Mouse (Mus musculus) hindbrain, embryonic 16.5 days (tissue): ENCODE results near the gene Mfap1a. TPM values are rescaled to one million over a fixed set of nuclear protein-coding genes. Genes with fewer than 3 reads are reported as not detected.

Experiments
- ATAC-seq: fragments of 200-750 bp; cut with Nextera tagmentation; 2 replicates; pipeline ENCODE4 v1.8.0; 2017; ENCODE audit warnings: moderate TSS enrichment, moderate library complexity
- H3K27ac ChIP-seq: fragments of 300-500 bp; sonication (generic); 2 replicates; pipeline ENCODE4 v1.5.1; 2014; ENCODE audit warnings: low read depth, mild to moderate bottlenecking, control low read depth, low read length, moderate library complexity
- H3K27me3 ChIP-seq: fragments of 300-500 bp; sonication (generic); replicated peaks from 2 replicates; pipeline ENCODE4 v1.6.1; 2014; ENCODE audit warnings: low read length; ENCODE audit not compliant: control insufficient read depth, insufficient read depth
- H3K36me3 ChIP-seq: fragments of 300-500 bp; sonication (generic); 2 replicates; pipeline ENCODE4 v1.6.1; 2014; ENCODE audit warnings: mild to moderate bottlenecking, low read length, moderate library complexity, mixed read lengths; ENCODE audit not compliant: control insufficient read depth, insufficient read depth
- H3K4me1 ChIP-seq: fragments of 300-500 bp; sonication (generic); 2 replicates; pipeline ENCODE4 v1.6.1; 2014; ENCODE audit warnings: low read depth, low read length; ENCODE audit not compliant: control insufficient read depth, insufficient read depth
- H3K4me2 ChIP-seq: fragments of 300-500 bp; sonication (generic); 2 replicates; pipeline ENCODE4 v1.6.1; 2014; ENCODE audit warnings: mild to moderate bottlenecking, low read length, control low read depth, moderate library complexity
- H3K4me3 ChIP-seq: fragments of 300-500 bp; sonication (generic); 2 replicates; pipeline ENCODE4 v1.5.1; 2014; ENCODE audit warnings: mild to moderate bottlenecking, low read length, control low read depth, moderate library complexity
- H3K9ac ChIP-seq: fragments of 300-500 bp; sonication (generic); 2 replicates; pipeline ENCODE4 v1.6.1; 2014; ENCODE audit warnings: low read depth, mild to moderate bottlenecking, control low read depth, low read length, moderate library complexity
- H3K9me3 ChIP-seq: fragments of 300-500 bp; sonication (generic); 2 replicates; pipeline ENCODE4 v1.6.1; 2014; ENCODE audit warnings: mild to moderate bottlenecking, low read length, moderate library complexity; ENCODE audit not compliant: control insufficient read depth
- WGBS: fragments of 180-500 bp; shearing (Covaris S2); extraction: QIAGEN DNeasy Blood & Tissue Kit; methylation state at CpG from one replicate; pipeline ENCODE4 v1.1.7; 2014; 5-methylcytosine and 5-hydroxymethylcytosine counted together
- polyA plus RNA-seq: library from polyadenylated mRNA; unstranded; fragments of >200 nt; fragmentation: Nextera tagmentation; extraction: Ambion mirVana; gene quantifications from 2 replicates; pipeline ENCODE4 v1.2.1, GENCODE M21; 2015

The Mfap1a gene
- polyA plus RNA-seq, 1 experiment from 2014 or later, result 28.4 TPM

DNA sequence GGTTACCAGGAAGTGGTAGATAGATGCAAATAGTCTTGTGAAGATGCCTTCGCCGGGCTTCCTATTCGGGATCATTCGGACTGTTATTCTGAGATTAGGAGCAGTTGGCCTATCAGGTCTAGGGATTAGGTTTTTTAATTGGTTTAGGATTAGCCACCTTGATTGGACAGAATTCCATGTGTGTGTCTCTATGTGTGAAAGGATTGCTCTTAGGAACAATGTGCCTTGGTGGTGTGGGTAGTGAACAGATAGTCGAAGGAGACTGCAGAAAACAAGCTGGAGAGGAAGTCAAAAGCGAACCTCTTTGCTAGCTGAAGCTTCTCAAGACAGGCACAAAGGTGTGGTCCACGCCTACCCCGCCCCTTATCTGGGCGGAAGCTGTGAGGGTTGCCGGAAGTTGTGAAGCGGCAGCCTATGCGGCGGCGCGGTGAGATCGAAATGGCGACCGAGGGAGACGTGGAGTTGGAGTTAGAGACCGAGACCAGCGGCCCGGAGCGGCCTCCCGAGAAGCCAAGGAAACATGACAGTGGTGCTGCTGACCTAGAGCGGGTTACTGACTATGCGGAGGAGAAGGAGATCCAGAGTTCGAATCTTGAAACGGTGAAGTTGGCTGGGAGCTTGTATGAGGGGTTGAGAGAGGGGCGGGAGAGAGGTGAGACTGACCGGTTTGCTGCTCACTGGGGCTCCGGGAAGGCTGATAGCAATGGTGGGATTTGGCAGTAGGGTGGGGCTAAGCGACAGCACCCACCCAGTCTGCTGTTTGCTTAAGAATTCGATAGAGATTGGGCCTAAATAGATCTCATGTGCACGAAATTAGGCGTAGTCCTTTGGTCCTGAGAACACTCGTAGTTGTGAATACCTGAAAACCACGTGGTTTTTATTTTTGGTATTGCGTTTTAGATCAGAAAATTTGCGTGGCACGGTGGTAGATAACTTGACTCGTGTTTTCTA, 49.5 kb downstream of the Mfap1a start, which contains the start of gene Serinc4:
Gene Serinc4 (minus strand): TSS at position 90 of the 951 bp plus-strand sequence.
- no peaks in the 10 kb centered on the region for H3K9me3 ChIP-seq
- H3K36me3 ChIP-seq, result peaks cover 18% of the 10 kb centered on the region
- peak; percentile 94 for ATAC-seq
- H3K9ac ChIP-seq, result peak within 1 kb of the TSS; percentile 81
- peaks cover 11% of the 10 kb centered on the region for H3K4me1 ChIP-seq
- peak within 1 kb of the TSS; percentile 80 for H3K4me2 ChIP-seq
- H3K27ac ChIP-seq, result peak within 1 kb of the TSS; percentile 78
- H3K4me3 ChIP-seq, result peak within 1 kb of the TSS; percentile 80
- H3K27me3 ChIP-seq, result no peaks in the 10 kb centered on the region
- 5% methylated on average over 41 of the region's 41 CpGs for WGBS

DNA sequence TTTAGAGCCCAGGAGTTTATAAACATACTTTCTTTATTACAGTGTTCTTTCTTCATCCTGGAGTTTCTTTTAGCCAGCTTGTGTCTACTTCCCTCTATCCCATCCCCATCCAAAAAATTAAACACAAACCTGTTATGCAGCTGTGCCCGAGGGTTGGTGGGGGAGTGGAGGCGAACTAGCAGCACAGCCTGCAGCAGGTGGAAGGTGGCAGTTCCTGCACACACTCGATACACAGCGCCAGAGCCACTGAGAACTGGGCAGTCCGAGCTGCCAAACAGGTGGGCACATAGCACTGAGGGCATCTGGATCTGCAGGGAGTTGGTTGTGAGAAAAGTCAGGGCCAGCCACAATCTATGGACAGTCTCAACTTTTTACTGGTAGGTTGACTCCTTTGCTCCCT, 50.9 kb downstream of the Mfap1a start:
- WGBS, result 81% methylated on average over 5 of the region's 5 CpGs
- ATAC-seq, result no peak
- H3K27ac ChIP-seq, result no peak overlapping the region
- no peaks in the 10 kb centered on the region for H3K9me3 ChIP-seq
- peaks cover 16% of the 10 kb centered on the region for H3K36me3 ChIP-seq
- H3K4me3 ChIP-seq, result no peak overlapping the region
- H3K27me3 ChIP-seq, result no peaks in the 10 kb centered on the region
- peaks cover 15% of the 10 kb centered on the region for H3K4me1 ChIP-seq
- no peak overlapping the region for H3K4me2 ChIP-seq
- H3K9ac ChIP-seq, result no peak overlapping the region

DNA sequence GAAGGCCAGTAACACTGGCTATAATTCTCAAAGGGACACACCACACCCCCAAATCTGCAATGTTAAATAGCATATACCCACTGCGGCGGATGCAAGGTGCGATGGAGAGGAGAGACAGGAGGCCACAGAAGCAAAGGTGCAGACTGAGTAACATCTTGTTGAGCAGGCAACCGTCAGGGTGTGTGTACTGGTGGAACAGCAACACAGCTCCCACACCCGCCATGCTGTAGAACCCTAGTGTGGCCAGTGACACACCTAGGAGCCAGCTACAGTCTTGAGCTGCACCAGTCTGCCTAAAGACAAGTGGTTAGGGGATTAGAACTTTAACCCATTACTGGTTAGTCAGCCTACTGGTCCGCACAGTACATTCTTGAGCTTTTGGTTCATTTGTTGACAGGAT, 52.5 kb downstream of the Mfap1a start:
- no peak overlapping the region for H3K9ac ChIP-seq

DNA sequence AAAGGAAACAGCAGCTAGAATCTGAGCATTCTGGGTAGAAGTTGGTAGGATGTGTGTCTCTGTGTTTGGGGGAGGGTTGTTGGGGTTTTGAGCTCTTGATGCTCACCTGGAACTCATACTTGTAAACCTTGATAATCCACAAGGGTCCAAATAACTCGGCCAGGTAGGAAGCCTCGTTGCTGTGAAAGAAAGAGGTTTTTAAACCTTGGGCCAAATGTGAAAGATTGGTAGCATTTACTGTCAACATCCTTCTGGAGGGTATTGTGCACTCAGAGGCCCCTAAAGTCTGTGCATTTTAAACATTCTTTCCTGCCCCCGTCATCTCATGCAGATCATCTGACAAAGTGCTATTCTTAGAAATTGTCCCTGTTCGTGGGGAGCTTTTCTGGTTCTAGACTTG, 53.5 kb downstream of the Mfap1a start, which contains the start of gene Hypk:
Gene Hypk (plus strand): TSS at position 301 of the 400 bp plus-strand sequence.
- Histone ChIP-seq H3K27ac (no peak within 1 kb of the TSS), H3K4me2 (no peak within 1 kb of the TSS), H3K4me3 (no peak within 1 kb of the TSS), H3K36me3 (peaks cover 12% of the 10 kb centered on the region; the same call in 1 of the 2 replicates), H3K9ac (no peak within 1 kb of the TSS), H3K4me1 (peaks cover 20% of the 10 kb centered on the region), H3K27me3 (no peaks in the 10 kb centered on the region), H3K9me3 (no peaks in the 10 kb centered on the region)
- ATAC-seq, result no peak
- WGBS, result 86% methylated on average over 4 of the region's 4 CpGs

More for the DNA sequence above, 52.5 kb downstream of the Mfap1a start:
- Histone ChIP-seq H3K9me3 (no peaks in the 10 kb centered on the region), H3K4me3 (no peak overlapping the region), H3K36me3 (peaks cover 14% of the 10 kb centered on the region), H3K27me3 (no peaks in the 10 kb centered on the region), H3K27ac (no peak overlapping the region), H3K4me2 (no peak overlapping the region), H3K4me1 (peaks cover 20% of the 10 kb centered on the region)
- no peak for ATAC-seq
- WGBS, result 89% methylated on average over 6 of the region's 6 CpGs

DNA sequence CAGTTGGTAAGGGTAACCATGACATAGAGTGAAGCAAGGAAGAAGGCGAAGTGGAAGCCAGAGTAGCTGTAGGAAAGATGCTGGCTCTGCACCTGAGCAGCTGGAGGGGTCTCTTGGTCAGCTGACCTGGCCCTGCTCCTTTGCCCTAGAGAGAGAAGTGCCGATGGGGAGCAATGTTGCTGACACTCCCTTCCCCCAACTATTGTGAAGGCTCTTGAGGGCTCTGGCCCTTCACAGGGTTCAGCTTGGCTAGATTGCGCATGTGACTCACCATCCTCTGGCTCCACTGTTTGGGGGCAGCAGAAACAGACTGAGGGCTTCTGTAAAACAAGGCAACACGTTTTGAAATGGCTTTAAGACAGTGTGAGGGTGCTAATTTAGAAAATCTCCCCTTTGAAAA, 54.1 kb downstream of the Mfap1a start:
- H3K27ac ChIP-seq, result no peak overlapping the region
- no peaks in the 10 kb centered on the region for H3K27me3 ChIP-seq
- H3K9me3 ChIP-seq, result no peaks in the 10 kb centered on the region
- no peak for ATAC-seq
- no peak overlapping the region for H3K4me2 ChIP-seq
- H3K9ac ChIP-seq, result no peak overlapping the region
- H3K4me1 ChIP-seq, result peaks cover 16% of the 10 kb centered on the region
- H3K4me3 ChIP-seq, result no peak overlapping the region
- H3K36me3 ChIP-seq, result peaks cover 12% of the 10 kb centered on the region; the same call in 1 of the 2 replicates
- WGBS, result 87% methylated on average over 4 of the region's 4 CpGs

DNA sequence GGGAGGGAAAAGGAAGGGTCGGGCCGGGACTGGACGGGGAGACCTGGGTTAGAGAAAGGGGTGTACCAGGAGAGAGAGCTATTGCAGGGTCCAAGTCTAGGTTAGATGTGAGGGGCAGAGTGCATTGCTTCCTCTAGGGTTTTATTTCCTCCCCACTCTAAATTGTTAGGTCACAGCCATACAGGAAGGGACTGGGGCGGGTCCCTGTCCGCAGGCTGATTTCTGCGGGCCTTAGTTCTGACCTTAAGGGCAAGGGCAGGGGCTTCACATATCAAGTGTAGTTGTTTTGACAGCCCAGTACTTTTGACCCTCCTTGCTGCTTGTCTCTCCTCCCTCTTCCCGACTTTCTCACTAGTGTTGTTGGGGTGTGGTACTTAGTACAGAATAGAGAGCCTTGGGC, 56.4 kb downstream of the Mfap1a start:
- WGBS, result 4% methylated on average over 7 of the region's 7 CpGs
- Histone ChIP-seq H3K4me3 (peak overlapping the region; percentile 95), H3K9me3 (no peaks in the 10 kb centered on the region), H3K4me1 (peaks cover 12% of the 10 kb centered on the region), H3K27me3 (no peaks in the 10 kb centered on the region), H3K36me3 (peaks cover 12% of the 10 kb centered on the region; the same call in 1 of the 2 replicates), H3K27ac (peak overlapping the region; percentile 97), H3K9ac (peak overlapping the region; percentile 94), H3K4me2 (peak overlapping the region; percentile 94)
- ATAC-seq, result peak; percentile 5; the same call in 1 of the 2 replicates

DNA sequence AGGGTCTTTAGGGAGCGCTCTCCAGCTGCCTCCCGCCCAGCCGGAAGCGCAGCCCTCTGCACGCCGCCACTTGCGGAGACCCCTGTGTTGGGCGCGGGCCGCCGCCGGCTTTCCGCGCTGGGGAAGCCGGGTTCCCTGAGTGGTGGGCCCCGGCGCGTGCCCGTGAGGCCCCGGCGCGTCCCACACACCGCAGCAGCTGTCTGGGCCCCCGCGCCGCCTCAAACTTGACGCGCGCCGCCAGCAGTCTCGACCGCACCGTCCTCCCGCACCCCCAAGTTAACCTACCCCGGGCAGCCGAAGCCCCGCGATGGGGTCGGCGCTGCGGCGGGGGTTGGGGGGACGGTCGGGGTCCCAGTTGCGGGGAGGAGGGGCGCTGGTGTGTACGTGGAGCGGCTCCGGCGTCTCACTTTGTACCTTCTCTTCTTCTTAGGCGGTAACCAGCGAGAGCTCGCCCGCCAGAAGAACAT, 56.9 kb downstream of the Mfap1a start:
- H3K4me3 ChIP-seq, result peak overlapping the region; percentile 95
- no peaks in the 10 kb centered on the region for H3K9me3 ChIP-seq
- ATAC-seq, result peak; percentile 67
- under 1% methylated on average over 46 of the region's 54 CpGs for WGBS
- H3K9ac ChIP-seq, result peak overlapping the region; percentile 94
- H3K36me3 ChIP-seq, result peaks cover 12% of the 10 kb centered on the region; the same call in 1 of the 2 replicates
- H3K4me1 ChIP-seq, result peaks cover 12% of the 10 kb centered on the region
- peak overlapping the region; percentile 94 for H3K4me2 ChIP-seq
- peak overlapping the region; percentile 97 for H3K27ac ChIP-seq
- no peaks in the 10 kb centered on the region for H3K27me3 ChIP-seq

DNA sequence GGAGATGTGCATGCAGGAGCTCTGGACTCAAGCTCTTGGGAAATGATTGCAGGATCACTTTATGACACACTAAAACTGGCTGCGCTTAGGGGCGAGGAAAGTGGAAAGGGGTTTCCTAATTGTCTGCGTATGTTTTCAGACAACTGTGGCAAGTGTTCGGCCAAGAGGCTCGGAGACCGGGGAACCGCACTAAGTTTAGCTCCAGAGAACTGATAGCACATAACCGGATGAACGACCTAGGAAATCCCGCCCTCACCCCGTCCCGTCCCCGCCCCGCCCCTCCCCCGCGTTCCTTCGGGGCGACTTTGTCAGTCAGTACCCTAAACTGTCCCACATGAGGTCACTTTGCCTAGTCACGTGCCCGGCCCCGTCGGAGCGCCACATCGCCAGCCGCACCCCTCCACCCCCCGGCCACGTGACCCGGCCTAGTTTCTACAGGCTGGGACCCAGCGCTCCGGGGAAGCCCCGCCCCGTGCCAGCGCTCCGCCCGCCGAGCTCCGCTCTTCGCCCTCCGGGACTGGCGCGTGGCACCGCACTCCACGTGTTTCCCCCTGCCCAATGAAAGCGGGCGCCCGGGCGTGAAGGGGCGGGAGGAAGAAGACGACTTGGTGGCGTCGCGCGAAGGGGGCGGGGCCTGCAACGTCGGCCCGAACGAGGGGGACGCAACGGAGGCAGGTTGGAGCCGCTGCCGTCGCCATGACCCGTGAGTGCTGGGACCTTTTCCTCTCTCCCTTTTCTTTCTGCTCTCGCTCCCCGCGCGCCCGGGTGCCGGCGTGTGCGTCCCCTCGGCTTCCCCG, 57.5 kb downstream of the Mfap1a start, which contains the start of gene Serf2:
Gene Serf2 (plus strand): TSS at position 457 of the 797 bp plus-strand sequence.
- H3K9me3 ChIP-seq, result no peaks in the 10 kb centered on the region
- H3K4me3 ChIP-seq, result peak within 1 kb of the TSS; percentile 95
- H3K27ac ChIP-seq, result peak within 1 kb of the TSS; percentile 97
- peaks cover 12% of the 10 kb centered on the region; the same call in 1 of the 2 replicates for H3K36me3 ChIP-seq
- peak within 1 kb of the TSS; percentile 94 for H3K4me2 ChIP-seq
- no peaks in the 10 kb centered on the region for H3K27me3 ChIP-seq
- ATAC-seq, result peak; percentile 98
- H3K9ac ChIP-seq, result peak within 1 kb of the TSS; percentile 94
- peaks cover 12% of the 10 kb centered on the region for H3K4me1 ChIP-seq
- under 1% methylated on average over 66 of the region's 74 CpGs for WGBS
